In the genomic region with DNA sequence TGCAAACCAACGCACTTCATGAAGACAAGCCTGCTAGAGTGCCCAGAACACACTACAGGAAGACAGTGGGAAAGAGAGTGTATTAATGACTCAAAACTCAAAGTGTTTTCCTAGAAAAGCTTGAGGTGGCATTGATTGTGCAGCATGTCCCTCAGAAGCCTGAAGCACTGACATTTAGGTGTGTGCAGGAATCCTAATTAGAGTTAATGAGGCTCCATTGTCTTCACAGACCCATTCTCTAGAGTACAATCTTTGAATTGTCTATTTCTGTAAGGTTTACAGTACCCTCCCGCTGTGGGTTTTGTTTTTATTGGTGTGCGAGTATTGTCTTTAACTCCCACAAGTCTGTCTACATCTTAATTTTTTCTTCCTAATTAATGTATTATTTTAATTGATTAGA, we compare ENCODE assay signal across 28 mouse cellular contexts.
"Had no signal": no experiment of that assay in that cellular context is flagged by ENCODE, and none has a peak within 500 bp of the region (broad histone marks: within the 10 kb centered on the region; RNA-seq: fewer than 3 reads in every experiment).

No protein-coding gene starts in this region.

- DNase-seq: left cerebral cortex, postnatal 4 days; liver; liver, embryonic 13.5 days; liver, postnatal 0 days; lung, adult 18-20 months; lung, adult 2 months; lung, embryonic 14.5 days; lung, postnatal 10 days; lung, postnatal 14 days; lung, postnatal 36 days; lung, postnatal 4 days; midbrain, embryonic 14.5 days had no signal

- H3K4me1 ChIP-seq: limb, embryonic 10.5 days; limb, embryonic 12.5 days; limb, embryonic 13.5 days; limb, embryonic 15.5 days; liver, embryonic 12.5 days; liver, embryonic 13.5 days; liver, embryonic 15.5 days; lung, embryonic 15.5 days; megakaryocyte, embryonic 14.5 days; midbrain, embryonic 10.5 days; midbrain, embryonic 12.5 days; midbrain, embryonic 13.5 days; midbrain, embryonic 15.5 days had no signal

- H3K27me3 ChIP-seq: limb, embryonic 12.5 days; limb, embryonic 13.5 days; limb, embryonic 15.5 days; liver, embryonic 12.5 days; liver, embryonic 13.5 days; liver, embryonic 15.5 days; lung, embryonic 15.5 days; megakaryocyte, embryonic 14.5 days; midbrain, embryonic 12.5 days; midbrain, embryonic 13.5 days; midbrain, embryonic 15.5 days had no signal

- H3K36me3 ChIP-seq: limb, embryonic 10.5 days; limb, embryonic 12.5 days; limb, embryonic 13.5 days; limb, embryonic 15.5 days; liver, embryonic 12.5 days; liver, embryonic 13.5 days; liver, embryonic 15.5 days; lung, embryonic 15.5 days; midbrain, embryonic 10.5 days; midbrain, embryonic 12.5 days; midbrain, embryonic 13.5 days; midbrain, embryonic 15.5 days had no signal

- H3K27ac ChIP-seq: left cerebral cortex, adult 2 months; limb, embryonic 10.5 days; limb, embryonic 12.5 days; limb, embryonic 13.5 days; limb, embryonic 15.5 days; liver, embryonic 12.5 days; liver, embryonic 13.5 days; liver, embryonic 14.5 days; liver, embryonic 15.5 days; lung, embryonic 15.5 days; macrophage; midbrain, embryonic 10.5 days; midbrain, embryonic 12.5 days; midbrain, embryonic 13.5 days; midbrain, embryonic 15.5 days had no signal

- H3K4me3 ChIP-seq: left cerebral cortex, adult 2 months; limb, embryonic 10.5 days; limb, embryonic 12.5 days; limb, embryonic 13.5 days; limb, embryonic 15.5 days; liver, embryonic 12.5 days; liver, embryonic 13.5 days; liver, embryonic 15.5 days; lung, embryonic 15.5 days; megakaryocyte, embryonic 14.5 days; midbrain, embryonic 10.5 days; midbrain, embryonic 12.5 days; midbrain, embryonic 13.5 days; midbrain, embryonic 15.5 days; myocyte had no signal
